Mouse (Mus musculus): Measurements from ENCODE around the gene Hsd17b14.

Hsd17b14 gene

GRCm38 (mm10) chr7:45570103-45570741, 15.5 kb downstream of the Hsd17b14 start, which contains the start of gene Bcat2:
Gene Bcat2 (plus strand): TSS chr7:45570153.
- no peak for TF ChIP-seq GATA4 (IDR thresholded peaks at IDR 0.05; ENCODE audit: insufficient replicate concordance, low read length)

GRCm38 (mm10) chr7:45571966-45572365, 17.3 kb downstream of the Hsd17b14 start:
- TF ChIP-seq GATA4 (IDR thresholded peaks at IDR 0.05; ENCODE audit: insufficient replicate concordance, low read length): no peak

- TF ChIP-seq GATA4 (IDR thresholded peaks at IDR 0.05; ENCODE audit: insufficient replicate concordance, low read length): peak; percentile 64; the same call in 1 of the 2 replicates
Measured at GRCm38 (mm10) chr7:45573954-45574353, 19.3 kb downstream of the Hsd17b14 start.

- TF ChIP-seq GATA4 (IDR thresholded peaks at IDR 0.05; ENCODE audit: insufficient replicate concordance, low read length): no peak
Measured at GRCm38 (mm10) chr7:45574472-45575379, 20.0 kb downstream of the Hsd17b14 start.

GRCm38 (mm10) chr7:45585923-45586322, 31.2 kb downstream of the Hsd17b14 start:
- TF ChIP-seq GATA4 (IDR thresholded peaks at IDR 0.05; ENCODE audit: insufficient replicate concordance, low read length): no peak

GRCm38 (mm10) chr7:45587631-45588592, 33.2 kb downstream of the Hsd17b14 start:
- TF ChIP-seq GATA4 (IDR thresholded peaks at IDR 0.05; ENCODE audit: insufficient replicate concordance, low read length): no peak

GRCm38 (mm10) chr7:45589173-45589572, 34.5 kb downstream of the Hsd17b14 start:
- no peak for TF ChIP-seq GATA4 (IDR thresholded peaks at IDR 0.05; ENCODE audit: insufficient replicate concordance, low read length)

GRCm38 (mm10) chr7:45589898-45590297, 35.2 kb downstream of the Hsd17b14 start:
- TF ChIP-seq GATA4 (IDR thresholded peaks at IDR 0.05; ENCODE audit: insufficient replicate concordance, low read length): no peak

- no peak for TF ChIP-seq GATA4 (IDR thresholded peaks at IDR 0.05; ENCODE audit: insufficient replicate concordance, low read length)
Measured at GRCm38 (mm10) chr7:45590874-45591273, 36.2 kb downstream of the Hsd17b14 start.

- TF ChIP-seq GATA4 (IDR thresholded peaks at IDR 0.05; ENCODE audit: insufficient replicate concordance, low read length): no peak
Measured at GRCm38 (mm10) chr7:45591880-45592279, 37.2 kb downstream of the Hsd17b14 start.

- no peak for TF ChIP-seq GATA4 (IDR thresholded peaks at IDR 0.05; ENCODE audit: insufficient replicate concordance, low read length)
Measured at GRCm38 (mm10) chr7:45593118-45593815, 38.6 kb downstream of the Hsd17b14 start.

GRCm38 (mm10) chr7:45595176-45595575, 40.5 kb downstream of the Hsd17b14 start:
- TF ChIP-seq GATA4 (IDR thresholded peaks at IDR 0.05; ENCODE audit: insufficient replicate concordance, low read length): no peak

GRCm38 (mm10) chr7:45596107-45596506, 41.4 kb downstream of the Hsd17b14 start:
- no peak for TF ChIP-seq GATA4 (IDR thresholded peaks at IDR 0.05; ENCODE audit: insufficient replicate concordance, low read length)

- TF ChIP-seq GATA4 (IDR thresholded peaks at IDR 0.05; ENCODE audit: insufficient replicate concordance, low read length): no peak
Measured at GRCm38 (mm10) chr7:45597013-45597412, 42.3 kb downstream of the Hsd17b14 start.

Measured in liver, adult (tissue).